Mouse (Mus musculus) CH12.LX (cell line): Measurements from ENCODE around the gene Dennd6a.

Experiments
- CTCF ChIP-seq, 2 experiments: IDR thresholded peaks in 1 of 2; conservative IDR thresholded peaks in 1 of 2; 2 replicates each; pipeline ENCODE4 v1.5.1; 2011 to 2012; ENCODE audit warnings: low read depth in 2 of 2, low read length in 2 of 2, improper control_type of control experiment in 1 of 2, inconsistent platforms in 1 of 2, mild to moderate bottlenecking in 1 of 2, moderate library complexity in 1 of 2
- E2F4 ChIP-seq: IDR thresholded peaks from 2 replicates; pipeline ENCODE4 v1.6.1; 2011; ENCODE audit warnings: low read depth, low read length, improper control_type of control experiment; ENCODE audit not compliant: insufficient replicate concordance
- ELF1 ChIP-seq: IDR thresholded peaks from 2 replicates; pipeline ENCODE4 v1.6.1; 2014; ENCODE audit warnings: low read depth, mild to moderate bottlenecking, inconsistent platforms, low read length, improper control_type of control experiment
- EP300 ChIP-seq: IDR thresholded peaks from 2 replicates; pipeline ENCODE4 v1.6.1; 2011; ENCODE audit warnings: low read length, improper control_type of control experiment
- HCFC1 ChIP-seq: IDR thresholded peaks from 2 replicates; pipeline ENCODE4 v1.6.1; 2012; ENCODE audit warnings: low read depth, mild to moderate bottlenecking, inconsistent platforms, low read length, improper control_type of control experiment
- MAFK ChIP-seq: IDR thresholded peaks from 2 replicates; pipeline ENCODE4 v1.6.1; 2011; ENCODE audit warnings: low read length, improper control_type of control experiment; ENCODE audit not compliant: insufficient replicate concordance
- POLR2A ChIP-seq: IDR thresholded peaks from 2 replicates; pipeline ENCODE4 v1.6.1; 2011; ENCODE audit warnings: low read depth, mild to moderate bottlenecking, improper control_type of control experiment, low read length
- POLR2AphosphoS2 ChIP-seq: IDR thresholded peaks from 2 replicates; pipeline ENCODE4 v1.6.1; 2011; ENCODE audit warnings: low read depth, low read length, improper control_type of control experiment
- TCF12 ChIP-seq: IDR thresholded peaks from 2 replicates; pipeline ENCODE4 v1.6.1; 2014; ENCODE audit warnings: low read depth, mild to moderate bottlenecking, inconsistent platforms, low read length, improper control_type of control experiment
- USF1 ChIP-seq: IDR thresholded peaks from 2 replicates; pipeline ENCODE4 v1.6.1; 2014; ENCODE audit warnings: low read depth, mild to moderate bottlenecking, inconsistent platforms, low read length, improper control_type of control experiment
- ZC3H11A ChIP-seq: IDR thresholded peaks from 2 replicates; pipeline ENCODE4 v1.6.1; 2012; ENCODE audit warnings: low read depth, mild to moderate bottlenecking, inconsistent platforms, low read length, improper control_type of control experiment
- ZNF384 ChIP-seq: IDR thresholded peaks from 2 replicates; pipeline ENCODE4 v1.6.1; 2012; ENCODE audit warnings: low read depth, low read length, improper control_type of control experiment, inconsistent platforms

- TF ChIP-seq CTCF (conservative IDR thresholded peaks at IDR 0.05 in 1 of 2, IDR thresholded peaks at IDR 0.05 in 1 of 2; ENCODE audit: low read depth in 2 of 2, low read length in 2 of 2) (no peak), E2F4 (no peak), HCFC1 (no peak), POLR2A (no peak), TCF12 (no peak), USF1 (no peak), ELF1 (no peak), EP300 (no peak), ZC3H11A (no peak), MAFK (no peak), ZNF384 (no peak), POLR2AphosphoS2 (no peak)
These were observed 19.7 kb downstream of the Dennd6a start for GRCm38 (mm10) chr14:26593281-26593895.
